Mouse (Mus musculus): ENCODE measurements around the gene Snapc4. TPM values are rescaled to one million over a fixed set of nuclear protein-coding genes. Genes with fewer than 3 reads are reported as not detected.

Snapc4 gene
- polyA plus RNA-seq (2012; rRNA removed) = 10.0 and 12.3 TPM in 2 replicates

GRCm38 (mm10) chr2:26380131-26380771 is at the start of gene Snapc4:
TSS of gene Snapc4 (minus strand) at chr2:26380653.

GRCm38 (mm10) chr2:26408515-26409356 is 28.3 kb upstream of the Snapc4 start, which contains the start of gene Inpp5e:
TSS of gene Inpp5e (minus strand) at chr2:26409203.

GRCm38 (mm10) chr2:26389154-26389690 is 8.8 kb upstream of the Snapc4 start, which contains the start of the genes Entr1 and Pmpca:
TSS of gene Entr1 (minus strand) at chr2:26389316.
TSS of gene Pmpca (plus strand) at chr2:26389339.

GRCm38 (mm10) chr2:26360772-26361171 is 19.7 kb downstream of the Snapc4 start, which contains the start of gene Card9:
TSS of gene Card9 (minus strand) at chr2:26360918.

GRCm38 (mm10) chr2:26351358-26352290 is 28.8 kb downstream of the Snapc4 start, which contains the start of gene Dnlz:
TSS of gene Dnlz (minus strand) at chr2:26352110.

GRCm38 (mm10) chr2:26315072-26315924 is 65.2 kb downstream of the Snapc4 start, which contains the start of gene Gpsm1:
TSS of gene Gpsm1 (plus strand) at chr2:26315515.

Other genes starting within 250 kb of the Snapc4 start
- not detected in 2 replicates for gene Lhx3, start 172.4 kb downstream of the Snapc4 start, polyA plus RNA-seq (2012; rRNA removed)
- gene Qsox2, start 143.1 kb downstream of the Snapc4 start, polyA plus RNA-seq (2012; rRNA removed) = 4.3 and 5.0 TPM in 2 replicates
- gene Ccdc187, start 86.1 kb downstream of the Snapc4 start, polyA plus RNA-seq (2012; rRNA removed) = 0.05 and 0.07 TPM in 2 replicates
- 2.0 TPM in 2 replicates for gene Gpsm1, start 65.1 kb downstream of the Snapc4 start, polyA plus RNA-seq (2012; rRNA removed)
- gene Dnlz, start 28.5 kb downstream of the Snapc4 start, polyA plus RNA-seq (2012; rRNA removed) = 6.6 and 7.2 TPM in 2 replicates
- gene Card9, start 19.7 kb downstream of the Snapc4 start, polyA plus RNA-seq (2012; rRNA removed) = 5.0 and 6.2 TPM in 2 replicates
- gene Entr1, start 8.7 kb upstream of the Snapc4 start, polyA plus RNA-seq (2012; rRNA removed) = 34.3 and 37.1 TPM in 2 replicates
- gene Pmpca, start 8.7 kb upstream of the Snapc4 start, polyA plus RNA-seq (2012; rRNA removed) = 40.3 and 46.0 TPM in 2 replicates
- gene Inpp5e, start 28.6 kb upstream of the Snapc4 start, polyA plus RNA-seq (2012; rRNA removed) = 6.1 and 6.7 TPM in 2 replicates
- gene Sec16a, start 64.6 kb upstream of the Snapc4 start, polyA plus RNA-seq (2012; rRNA removed) = 10.5 and 11.6 TPM in 2 replicates
- 1.5 and 1.6 TPM in 2 replicates for gene Notch1, start 136.0 kb upstream of the Snapc4 start, polyA plus RNA-seq (2012; rRNA removed)
- gene Egfl7, start 199.4 kb upstream of the Snapc4 start, polyA plus RNA-seq (2012; rRNA removed) = 67.8 and 69.7 TPM in 2 replicates
- not detected in 2 replicates for gene Gm20532, start 206.0 kb upstream of the Snapc4 start, polyA plus RNA-seq (2012; rRNA removed)
- gene Agpat2, start 223.8 kb upstream of the Snapc4 start, polyA plus RNA-seq (2012; rRNA removed) = 22.5 and 26.0 TPM in 2 replicates
- gene Fam69b, start 247.8 kb upstream of the Snapc4 start, polyA plus RNA-seq (2012; rRNA removed) = 0.89 and 1.00 TPM in 2 replicates